In the genomic region with DNA sequence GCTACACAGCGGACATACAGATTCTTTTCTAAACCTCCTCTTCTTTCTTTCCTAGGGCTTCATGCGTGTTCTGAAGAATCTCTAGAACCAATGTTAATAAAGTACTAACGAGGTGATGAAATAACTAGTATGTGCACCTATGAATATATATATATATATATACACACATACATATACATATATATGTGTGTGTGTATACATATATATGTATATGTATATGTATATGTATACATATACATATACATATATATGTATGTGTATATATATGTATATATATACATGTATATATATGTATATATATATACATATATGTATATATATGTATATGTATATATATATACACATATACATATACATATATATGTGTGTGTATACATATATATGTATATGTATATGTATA, we compare ENCODE assay signal across 14 mouse cellular contexts.
A peak's percentile ranks its signal among the peaks of the same experiment; 100 is the strongest.
DNase-seq lines count a peak whose midpoint lies in the region.
"Had no signal": no experiment of that assay in that cellular context is flagged by ENCODE, and none has a peak within 500 bp of the region (broad histone marks: within the 10 kb centered on the region; RNA-seq: fewer than 3 reads in every experiment).

No protein-coding gene starts in this region.

- DNase-seq in embryo, embryonic 10.5 days (ENCODE audit: low spot score): peak; percentile 54
- DNase-seq in embryo, embryonic 10 days (ENCODE audit: low spot score): no peak
- DNase-seq in embryo, embryonic 11 days: peak; percentile 51
- DNase-seq in embryo, embryonic 9.5 days (ENCODE audit: extremely low spot score): no peak
- DNase-seq: adrenal gland, adult 2 months; adrenal gland, adult 8-10 months; adrenal gland, postnatal 10 days; adrenal gland, postnatal 14 days; adrenal gland, postnatal 25 days; adrenal gland, postnatal 36 days; B cell, adult 2 months; cerebellum, adult 11 months; cerebellum, adult 11-12 months; cerebellum, adult 18-20 months had no signal

Comparison
In these comparisons a context has a peak if more than half of its experiments do, and no peak if none do; other contexts are left out.
1. DNase-seq: peak in embryo, embryonic 10.5 days (single experiment) and embryo, embryonic 11 days (single experiment); none in embryo, embryonic 10 days (single experiment) and embryo, embryonic 9.5 days (single experiment).